Mouse (Mus musculus) bone marrow, adult 2 months (tissue): ENCODE data around the gene Cd200. TPM values are rescaled to one million over a fixed set of nuclear protein-coding genes. Genes with fewer than 3 reads are reported as not detected.

Experiments used
- H3K27ac ChIP-seq: fragments of 200-500 bp; 2 replicates; pipeline ENCODE4 v1.5.1; 2012; ENCODE audit warnings: low read depth, mild to moderate bottlenecking, control low read depth, inconsistent platforms, low read length; ENCODE audit not compliant: control insufficient read depth, poor library complexity, insufficient read depth
- H3K4me1 ChIP-seq: fragments of 200-500 bp; 2 replicates; pipeline ENCODE4 v1.6.1; 2011; ENCODE audit warnings: low read length; ENCODE audit not compliant: control insufficient read depth, insufficient read depth
- H3K4me3 ChIP-seq: fragments of 200-500 bp; replicated peaks from 2 replicates; pipeline ENCODE3; 2011; ENCODE audit warnings: mild to moderate bottlenecking, low read depth, low read length, control low read depth; ENCODE audit not compliant: control insufficient read depth
- CTCF ChIP-seq: fragments of 200-500 bp; IDR thresholded peaks from 2 replicates; pipeline ENCODE4 v1.5.1; 2011; ENCODE audit warnings: low read length, control low read depth; ENCODE audit not compliant: control insufficient read depth, insufficient read depth
- POLR2A ChIP-seq: fragments of 200-500 bp; IDR thresholded peaks from 2 replicates; pipeline ENCODE4 v1.6.1; 2011; ENCODE audit warnings: low read depth, mild to moderate bottlenecking, control low read depth, low read length, borderline replicate concordance; ENCODE audit not compliant: control insufficient read depth
- WGBS: fragments of 180-500 bp; shearing (Covaris S2); methylation state at CpG from one replicate; pipeline ENCODE4 v1.1.7; 2018; 5-methylcytosine and 5-hydroxymethylcytosine counted together
- polyA plus RNA-seq: library from polyadenylated mRNA; stranded (reverse); fragments of >200 nt; gene quantifications from 2 replicates; pipeline ENCODE4 v1.2.4, GENCODE M21; 2011; ENCODE audit warnings: low replicate concordance; ENCODE audit not compliant: missing spikeins, insufficient read depth, insufficient read length

The Cd200 gene
- polyA plus RNA-seq, 1 experiment, result 19.9 TPM

- WGBS, result 78% methylated on average over 2 of the region's 2 CpGs
- TF ChIP-seq POLR2A (no peak), CTCF (no peak)
- no peak overlapping the region for H3K27ac ChIP-seq
Observed at GRCm38 (mm10) chr16:45389041-45389440, 19.8 kb downstream of the Cd200 start.

DNA sequence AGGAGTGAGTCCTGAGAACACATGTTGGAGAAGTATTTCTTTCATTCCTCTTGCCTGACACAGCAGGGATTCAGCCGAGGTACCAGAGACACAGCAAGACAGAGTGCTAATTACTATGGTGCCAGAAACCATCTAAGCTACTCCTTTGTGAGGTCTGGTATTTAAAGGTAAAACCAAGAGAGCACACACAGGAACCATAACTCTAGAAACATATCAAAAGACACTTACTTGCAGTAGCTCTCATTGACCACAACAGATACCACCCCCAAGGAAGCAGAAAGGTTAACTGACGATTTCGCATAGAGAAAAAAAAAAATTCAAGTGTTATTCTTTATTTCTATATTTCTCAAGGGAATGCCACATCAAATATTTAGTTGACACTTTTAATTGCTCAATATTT, 27.0 kb downstream of the Cd200 start:
- 78% methylated on average over 3 of the region's 3 CpGs for WGBS
- Histone ChIP-seq H3K4me3 (no peak overlapping the region), H3K4me1 (no peaks in the 10 kb centered on the region), H3K27ac (no peak overlapping the region)
- TF ChIP-seq CTCF, result no peak
- TF ChIP-seq POLR2A, result no peak

More at GRCm38 (mm10) chr16:45389041-45389440, 19.8 kb downstream of the Cd200 start:
- H3K4me1 ChIP-seq, result no peaks in the 10 kb centered on the region
- no peak overlapping the region for H3K4me3 ChIP-seq

DNA sequence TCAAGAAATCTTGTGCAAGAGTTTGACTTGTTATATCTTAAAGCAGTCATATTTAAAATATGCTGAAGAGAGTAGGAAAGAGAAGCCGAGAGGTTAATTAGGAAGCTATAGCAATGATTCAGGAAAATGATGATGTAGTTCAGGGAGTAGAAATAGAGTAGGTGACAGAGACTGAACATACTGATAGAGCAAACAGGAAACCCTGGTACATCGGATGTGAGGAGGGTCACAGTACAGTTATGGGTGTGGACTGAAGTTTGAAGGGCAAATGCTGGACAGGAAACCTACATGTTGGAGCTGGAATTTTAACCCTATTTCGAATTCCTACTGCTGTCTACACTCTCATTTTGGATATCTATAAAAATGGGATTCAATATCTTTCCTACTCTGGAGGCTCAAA, 29.9 kb downstream of the Cd200 start:
- no peak overlapping the region for H3K4me3 ChIP-seq
- 66% methylated on average over 3 of the region's 3 CpGs for WGBS
- TF ChIP-seq POLR2A, result no peak
- TF ChIP-seq CTCF, result no peak

DNA sequence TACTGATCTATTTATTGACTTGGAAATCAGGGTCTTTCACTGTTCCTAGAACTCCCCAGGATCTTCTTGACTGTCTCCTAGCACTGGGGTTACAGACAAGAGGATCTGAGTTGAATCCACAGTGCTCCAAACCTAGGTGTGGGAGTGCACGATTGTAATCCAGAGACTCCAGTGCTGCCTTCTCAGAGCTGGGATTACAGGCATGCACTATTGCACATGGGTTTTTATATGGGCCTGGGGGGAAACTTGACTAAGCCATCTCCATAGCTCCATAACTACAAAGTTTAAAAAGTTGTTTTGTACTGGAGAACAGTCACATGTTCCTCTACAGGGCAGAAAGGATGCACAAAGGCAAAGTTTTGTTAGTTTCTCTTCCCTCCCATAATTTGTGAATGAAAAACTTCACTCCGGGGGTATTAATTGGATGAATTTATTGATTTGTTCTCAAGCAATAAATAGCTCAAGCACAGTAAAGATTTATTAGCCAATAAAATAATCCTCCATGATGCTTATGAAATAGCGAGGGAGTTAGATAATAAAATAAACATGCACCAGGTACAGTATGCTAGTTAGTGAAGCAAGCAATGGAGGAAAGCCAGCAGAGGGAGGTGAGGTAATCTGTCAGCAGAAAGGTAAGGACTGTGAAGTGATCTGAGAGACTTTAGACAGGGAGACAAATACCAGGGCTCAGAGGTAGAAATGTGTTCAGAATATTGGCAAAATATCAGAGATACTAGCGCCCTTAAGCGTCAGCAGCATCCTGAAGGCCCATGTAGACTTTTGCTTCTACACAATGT, 30.5 kb downstream of the Cd200 start:
- WGBS, result 77% methylated on average over 5 of the region's 5 CpGs
- TF ChIP-seq POLR2A (no peak), CTCF (no peak)
- Histone ChIP-seq H3K4me1 (no peaks in the 10 kb centered on the region), H3K4me3 (no peak overlapping the region), H3K27ac (no peak overlapping the region)

More for the DNA sequence above, 29.9 kb downstream of the Cd200 start:
- no peaks in the 10 kb centered on the region for H3K4me1 ChIP-seq
- H3K27ac ChIP-seq, result no peak overlapping the region

GRCm38 (mm10) chr16:45377332-45377731, 31.5 kb downstream of the Cd200 start:
- H3K27ac ChIP-seq, result no peak overlapping the region
- H3K4me1 ChIP-seq, result no peaks in the 10 kb centered on the region
- 65% methylated on average over 4 of the region's 4 CpGs for WGBS
- TF ChIP-seq POLR2A (no peak), CTCF (no peak)
- no peak overlapping the region for H3K4me3 ChIP-seq

DNA sequence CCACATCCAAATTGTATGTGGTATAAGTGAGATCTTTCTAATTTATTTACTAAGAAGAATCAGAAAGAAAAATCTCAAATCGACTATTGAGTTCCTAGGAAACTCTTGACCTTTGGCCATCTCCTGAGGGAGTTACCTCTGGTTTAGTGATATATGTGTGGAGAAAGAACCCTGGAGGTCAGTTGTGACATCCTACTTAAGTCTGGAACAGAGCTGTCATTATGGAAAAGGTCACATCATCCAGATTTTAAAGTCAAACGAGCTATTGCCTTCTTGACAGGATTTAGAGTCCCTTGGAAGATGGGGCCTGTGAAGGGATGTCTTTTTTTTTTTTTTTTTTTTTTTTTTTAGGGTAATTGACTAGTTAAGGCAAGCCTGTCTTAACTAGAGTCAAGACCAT, 32.0 kb downstream of the Cd200 start:
- H3K4me3 ChIP-seq, result no peak overlapping the region
- 67% methylated on average over 2 of the region's 2 CpGs for WGBS
- H3K4me1 ChIP-seq, result no peaks in the 10 kb centered on the region
- TF ChIP-seq POLR2A, result no peak
- TF ChIP-seq CTCF, result no peak
- no peak overlapping the region for H3K27ac ChIP-seq

DNA sequence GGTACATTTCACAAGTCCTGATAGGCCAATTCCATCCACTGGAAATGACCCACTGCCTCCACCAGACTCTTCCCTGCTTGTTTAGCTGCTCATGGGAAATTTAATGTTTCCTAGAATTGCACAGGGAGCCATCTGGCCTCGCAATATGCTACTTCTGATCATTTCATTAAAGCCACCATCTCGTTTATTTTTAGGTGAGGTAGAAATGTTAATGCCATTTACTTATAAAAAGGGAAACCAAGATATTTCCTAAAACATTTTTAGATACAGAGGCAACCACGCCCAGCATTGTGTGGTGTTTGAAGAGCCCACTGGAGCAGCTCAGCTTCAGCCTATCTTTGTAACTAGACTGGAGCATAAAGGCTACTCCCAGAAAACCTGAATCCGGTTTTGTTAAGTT, 32.6 kb downstream of the Cd200 start:
- no peak overlapping the region for H3K27ac ChIP-seq
- WGBS, result 61% methylated on average over 4 of the region's 4 CpGs
- TF ChIP-seq CTCF (no peak), POLR2A (no peak)
- H3K4me1 ChIP-seq, result no peaks in the 10 kb centered on the region
- H3K4me3 ChIP-seq, result no peak overlapping the region

GRCm38 (mm10) chr16:45375506-45376225, 33.2 kb downstream of the Cd200 start:
- no peaks in the 10 kb centered on the region for H3K4me1 ChIP-seq
- WGBS, result 70% methylated on average over 2 of the region's 2 CpGs
- H3K4me3 ChIP-seq, result no peak overlapping the region
- TF ChIP-seq POLR2A, result no peak
- no peak for TF ChIP-seq CTCF
- H3K27ac ChIP-seq, result no peak overlapping the region

- H3K4me1 ChIP-seq, result no peaks in the 10 kb centered on the region
- H3K27ac ChIP-seq, result no peak overlapping the region
- no peak for TF ChIP-seq POLR2A
- no peak for TF ChIP-seq CTCF
- 73% methylated on average over 2 of the region's 2 CpGs for WGBS
- H3K4me3 ChIP-seq, result no peak overlapping the region
Observed at GRCm38 (mm10) chr16:45374074-45374473, 34.8 kb downstream of the Cd200 start.
